ENCODE assay signal across 8 mouse cellular contexts in the genomic region with DNA sequence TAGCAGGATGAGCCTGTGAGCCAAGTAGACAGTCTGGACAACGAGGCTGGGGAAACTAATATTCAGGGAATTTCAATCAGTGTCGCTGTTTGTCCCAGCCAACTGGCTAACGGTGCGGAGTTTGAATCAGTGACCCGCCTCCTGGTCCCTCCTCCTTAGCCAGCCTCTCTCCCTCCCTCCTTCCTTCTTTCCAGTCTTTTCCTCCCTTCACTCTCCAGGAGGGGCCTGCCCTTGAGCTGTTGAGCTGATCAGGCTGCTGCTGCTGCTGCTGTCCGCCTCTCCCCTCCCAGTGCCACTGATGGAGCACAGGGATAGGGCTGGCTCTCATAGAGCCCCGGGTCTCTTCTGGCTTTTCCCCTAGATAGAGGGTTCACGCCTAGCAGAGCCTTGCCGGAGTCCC. TPM values are rescaled to one million over a fixed set of nuclear protein-coding genes. Genes with fewer than 3 reads are reported as not detected.
A peak's percentile ranks its signal among the peaks of the same experiment; 100 is the strongest.
DNase-seq lines count a peak whose midpoint lies in the region; ATAC-seq and TF ChIP-seq lines count a peak whose summit lies in the region.

A gene (plus strand): TSS at position 203 of the 400 bp plus-strand sequence.

- no peaks in the 10 kb centered on the region for H3K27me3 ChIP-seq in intestine, embryonic 15.5 days (replicated peaks)
- peaks cover 4% of the 10 kb centered on the region for H3K27me3 ChIP-seq in forebrain, embryonic 11.5 days (ENCODE audit: control insufficient read depth, insufficient read depth, low read length)

- ATAC-seq in intestine, embryonic 15.5 days, result peak; percentile 74
- no peak for ATAC-seq in forebrain, embryonic 11.5 days (replicated peaks; ENCODE audit: low FRiP score)

- no peaks in the 10 kb centered on the region for H3K4me1 ChIP-seq in embryonic fibroblast, embryonic 13.5 days (ENCODE audit: control insufficient read depth, insufficient read depth, low read length)
- H3K4me1 ChIP-seq in intestine, embryonic 15.5 days (replicated peaks), result no peaks in the 10 kb centered on the region
- no peaks in the 10 kb centered on the region for H3K4me1 ChIP-seq in forebrain, embryonic 11.5 days (replicated peaks; ENCODE audit: control insufficient read depth, insufficient read depth, low read length)

- 48% methylated on average over 9 of the region's 9 CpGs for WGBS in intestine, embryonic 15.5 days
- 86% methylated on average over 8 of the region's 9 CpGs for WGBS in macrophage (ENCODE audit: missing documents)
- 61% methylated on average over 9 of the region's 9 CpGs for WGBS in forebrain, embryonic 11.5 days

- no peak within 1 kb of the TSS for H3K9ac ChIP-seq in intestine, embryonic 15.5 days
- H3K9ac ChIP-seq in forebrain, embryonic 11.5 days (ENCODE audit: low read length), result no peak within 1 kb of the TSS

- no peaks in the 10 kb centered on the region for H3K9me3 ChIP-seq in intestine, embryonic 15.5 days
- no peaks in the 10 kb centered on the region for H3K9me3 ChIP-seq in forebrain, embryonic 11.5 days (ENCODE audit: control insufficient read depth, low read length)

- peak within 1 kb of the TSS; percentile 42 for H3K4me2 ChIP-seq in intestine, embryonic 15.5 days (replicated peaks)
- no peak within 1 kb of the TSS for H3K4me2 ChIP-seq in forebrain, embryonic 11.5 days (ENCODE audit: low read depth, low read length, severe bottlenecking)

- H3K36me3 ChIP-seq in intestine, embryonic 15.5 days, result no peaks in the 10 kb centered on the region
- no peaks in the 10 kb centered on the region for H3K36me3 ChIP-seq in macrophage (ENCODE audit: inconsistent target)
- no peaks in the 10 kb centered on the region for H3K36me3 ChIP-seq in forebrain, embryonic 11.5 days (ENCODE audit: control insufficient read depth, insufficient read depth, low read length)

- H3K4me3 ChIP-seq in left cerebral cortex, adult 2 months, result no peak within 1 kb of the TSS
- peak within 1 kb of the TSS; percentile 10; the same call in 1 of the 2 replicates for H3K4me3 ChIP-seq in embryonic fibroblast, embryonic 13.5 days (ENCODE audit: insufficient read depth, low read length)
- H3K4me3 ChIP-seq in intestine, embryonic 15.5 days (replicated peaks), result peak within 1 kb of the TSS; percentile 18
- no peak within 1 kb of the TSS for H3K4me3 ChIP-seq in macrophage (ENCODE audit: inconsistent target)
- no peak within 1 kb of the TSS for H3K4me3 ChIP-seq in forebrain, embryonic 11.5 days (ENCODE audit: low read depth, low read length)

- intact Hi-C loops in left cerebral cortex, adult 2 months (cut with DNase I), result no loop called here

- no peak for TF ChIP-seq CTCF in left cerebral cortex, adult 2 months (IDR thresholded peaks at IDR 0.05)
- TF ChIP-seq CTCF in embryonic fibroblast, embryonic 13.5 days (IDR thresholded peaks at IDR 0.05; ENCODE audit: borderline replicate concordance, insufficient read depth, low read length), result no peak

- no peaks in the 10 kb centered on the region for H3K79me2 ChIP-seq in macrophage (ENCODE audit: inconsistent target)

- TF ChIP-seq POLR2A in embryonic fibroblast, embryonic 13.5 days (IDR thresholded peaks at IDR 0.05; ENCODE audit: low read depth, low read length), result no peak; the same call in 1 of the 2 replicates

- DNase-seq in left cerebral cortex, adult 2 months (ENCODE audit: extremely low spot score in 1 of 2, low spot score in 2 of 2), result no peak
- no peak for DNase-seq in left cerebral cortex, adult 11 months (ENCODE audit: low spot score)
- DNase-seq in thymus, postnatal 4 days, result no peak
- DNase-seq in forebrain, embryonic 11.5 days (ENCODE audit: low spot score), result no peak
- no peak for DNase-seq in right cerebral cortex, postnatal 36 days (ENCODE audit: low spot score in 2 of 2)

- no peak within 1 kb of the TSS for H3K27ac ChIP-seq in left cerebral cortex, adult 2 months
- no peak within 1 kb of the TSS for H3K27ac ChIP-seq in embryonic fibroblast, embryonic 13.5 days (ENCODE audit: insufficient read depth, low read length)
- H3K27ac ChIP-seq in intestine, embryonic 15.5 days, result no peak within 1 kb of the TSS
- H3K27ac ChIP-seq in macrophage, result peak within 1 kb of the TSS; percentile 44; the same call in 1 of the 2 replicates
- no peak within 1 kb of the TSS for H3K27ac ChIP-seq in forebrain, embryonic 11.5 days (ENCODE audit: low read depth, low read length)

RNA-seq across cellular contexts. Expression of the gene that starts here (rescaled TPM):
- total RNA-seq in left cerebral cortex, adult 2 months (2021), result 10 to 100 TPM; 49.6 to 49.7 TPM
- 2.3 and 3.6 TPM in 2 replicates for polyA plus RNA-seq in embryonic fibroblast, embryonic 13.5 days (2011; ENCODE audit: insufficient read length, low read depth, missing spikeins)
- 7.3 and 7.5 TPM in 2 replicates for polyA plus RNA-seq in intestine, embryonic 15.5 days (2015; fragmentation: Nextera tagmentation; extraction: Ambion mirVana)
- 100 to 1,000 TPM in 7 of 26 experiments, 10 to 100 TPM in 19; 20.9 to 142 (median 62.6) TPM for total RNA-seq in macrophage (2018; cell fraction: chromatin; rRNA removed)
- 10 to 100 TPM; 21.6 to 68.1 (median 33.3) TPM for total RNA-seq in macrophage (2018; cell fraction: cytosol; rRNA removed)
- total RNA-seq in macrophage (2018; cell fraction: nucleus; rRNA removed), result 100 to 1,000 TPM in 1 of 26 experiments, 10 to 100 TPM in 25; 22.9 to 107 (median 44.6) TPM
- polyA plus RNA-seq in macrophage (2018), result 38.4 to 50.2 TPM (median 42.6 TPM) in 3 replicates
- 8.9 and 9.4 TPM in 2 replicates for polyA plus RNA-seq in forebrain, embryonic 11.5 days (2014; fragmentation: Nextera tagmentation; extraction: Ambion mirVana)

Comparison
In these comparisons a context has a peak if more than half of its experiments do, and no peak if none do; other contexts are left out.
1. H3K4me3 ChIP-seq: peak in embryonic fibroblast, embryonic 13.5 days (single experiment) and intestine, embryonic 15.5 days (single experiment); none in left cerebral cortex, adult 2 months (single experiment), macrophage (single experiment) and forebrain, embryonic 11.5 days (single experiment).